Mouse (Mus musculus): Measurements from ENCODE around the gene Gm10382.

GRCm38 (mm10) chr5:125348487-125348886 is 40.6 kb upstream of the Gm10382 start:
- peak; percentile 85 for TF ChIP-seq CTCF (IDR thresholded peaks at IDR 0.05; ENCODE audit: low read depth, low read length)
- TF ChIP-seq POLR2A (IDR thresholded peaks at IDR 0.05; ENCODE audit: insufficient read depth, low read length) = no peak
- TF ChIP-seq EP300 (IDR thresholded peaks at IDR 0.05; ENCODE audit: insufficient read depth, low read depth, low read length) = no peak
